Mouse (Mus musculus): ENCODE data around the gene Spp1. TPM values are rescaled to one million over a fixed set of nuclear protein-coding genes. Genes with fewer than 3 reads are reported as not detected.
A peak's percentile ranks its signal among the peaks of the same experiment; 100 is the strongest.

Spp1 gene
- polyA plus RNA-seq, 1 experiment from 2014 or later, result 12.1 TPM

GRCm38 (mm10) chr5:104466816-104467215 lies 31.9 kb downstream of the Spp1 start:
- 97% methylated on average over 16 of the region's 16 CpGs for whole genome bisulfite sequencing
- H3K36me3 ChIP-seq (ENCODE audit: control insufficient read depth, insufficient read depth), result peaks cover 15% of the 10 kb centered on the region

GRCm38 (mm10) chr5:104468586-104468985 lies 33.7 kb downstream of the Spp1 start:
- no peak for ATAC-seq
- Histone ChIP-seq H3K36me3 (ENCODE audit: control insufficient read depth, insufficient read depth) (peaks cover 18% of the 10 kb centered on the region), H3K27me3 (replicated peaks; ENCODE audit: control insufficient read depth, insufficient read depth, low read length) (no peaks in the 10 kb centered on the region), H3K4me3 (replicated peaks; ENCODE audit: low read length) (no peak overlapping the region), H3K9me3 (ENCODE audit: control insufficient read depth, low read length) (no peaks in the 10 kb centered on the region), H3K9ac (replicated peaks; ENCODE audit: low read depth, low read length) (no peak overlapping the region), H3K27ac (ENCODE audit: low read length) (no peak overlapping the region), H3K4me2 (ENCODE audit: low read length) (no peak overlapping the region), H3K4me1 (replicated peaks; ENCODE audit: control insufficient read depth, insufficient read depth, low read length) (0 out of 2 replicates have a peak, but pooled peaks cover 3% of the 10 kb centered on the region)
- 88% methylated on average over 5 of the region's 5 CpGs for WGBS

More at GRCm38 (mm10) chr5:104466816-104467215, 31.9 kb downstream of the Spp1 start:
- no peak overlapping the region for H3K27ac ChIP-seq (ENCODE audit: low read length)
- H3K9me3 ChIP-seq (ENCODE audit: control insufficient read depth, low read length), result no peaks in the 10 kb centered on the region
- no peaks in the 10 kb centered on the region for H3K27me3 ChIP-seq (replicated peaks; ENCODE audit: control insufficient read depth, insufficient read depth, low read length)
- no peak overlapping the region for H3K4me3 ChIP-seq (replicated peaks; ENCODE audit: low read length)
- no peak for ATAC-seq
- 0 out of 2 replicates have a peak, but pooled peaks cover 3% of the 10 kb centered on the region for H3K4me1 ChIP-seq (replicated peaks; ENCODE audit: control insufficient read depth, insufficient read depth, low read length)
- no peak overlapping the region for H3K4me2 ChIP-seq (ENCODE audit: low read length)
- H3K9ac ChIP-seq (replicated peaks; ENCODE audit: low read depth, low read length), result no peak overlapping the region

- Histone ChIP-seq H3K9ac (replicated peaks; ENCODE audit: low read depth, low read length) (no peak overlapping the region), H3K27ac (ENCODE audit: low read length) (0 out of 2 replicates have a peak overlapping the region, but pooled peaks have one; percentile 22), H3K9me3 (ENCODE audit: control insufficient read depth, low read length) (no peaks in the 10 kb centered on the region), H3K4me3 (replicated peaks; ENCODE audit: low read length) (no peak overlapping the region), H3K4me1 (replicated peaks; ENCODE audit: control insufficient read depth, insufficient read depth, low read length) (0 out of 2 replicates have a peak, but pooled peaks cover 3% of the 10 kb centered on the region), H3K36me3 (ENCODE audit: control insufficient read depth, insufficient read depth) (peaks cover 14% of the 10 kb centered on the region), H3K27me3 (replicated peaks; ENCODE audit: control insufficient read depth, insufficient read depth, low read length) (no peaks in the 10 kb centered on the region), H3K4me2 (ENCODE audit: low read length) (no peak overlapping the region)
- ATAC-seq, result no peak
- WGBS, result 55% methylated on average over 5 of the region's 5 CpGs
Measured at GRCm38 (mm10) chr5:104470981-104471391, 36.1 kb downstream of the Spp1 start.

GRCm38 (mm10) chr5:104472371-104472770 lies 37.5 kb downstream of the Spp1 start:
- H3K4me2 ChIP-seq (ENCODE audit: low read length), result no peak overlapping the region
- no peak overlapping the region for H3K4me3 ChIP-seq (replicated peaks; ENCODE audit: low read length)
- 95% methylated on average over 8 of the region's 8 CpGs for WGBS
- ATAC-seq, result no peak
- no peak overlapping the region for H3K27ac ChIP-seq (ENCODE audit: low read length)
- H3K36me3 ChIP-seq (ENCODE audit: control insufficient read depth, insufficient read depth), result peaks cover 13% of the 10 kb centered on the region
- H3K4me1 ChIP-seq (replicated peaks; ENCODE audit: control insufficient read depth, insufficient read depth, low read length), result 0 out of 2 replicates have a peak, but pooled peaks cover 3% of the 10 kb centered on the region
- H3K9ac ChIP-seq (replicated peaks; ENCODE audit: low read depth, low read length), result no peak overlapping the region
- H3K27me3 ChIP-seq (replicated peaks; ENCODE audit: control insufficient read depth, insufficient read depth, low read length), result no peaks in the 10 kb centered on the region
- no peaks in the 10 kb centered on the region for H3K9me3 ChIP-seq (ENCODE audit: control insufficient read depth, low read length)

GRCm38 (mm10) chr5:104480367-104480766 lies 45.4 kb downstream of the Spp1 start:
- Histone ChIP-seq H3K36me3 (ENCODE audit: control insufficient read depth, insufficient read depth) (peaks cover 42% of the 10 kb centered on the region; the same call in 1 of the 2 replicates), H3K4me1 (replicated peaks; ENCODE audit: control insufficient read depth, insufficient read depth, low read length) (peaks cover 3% of the 10 kb centered on the region; the same call in 1 of the 2 replicates), H3K9ac (replicated peaks; ENCODE audit: low read depth, low read length) (no peak overlapping the region), H3K9me3 (ENCODE audit: control insufficient read depth, low read length) (no peaks in the 10 kb centered on the region), H3K27ac (ENCODE audit: low read length) (no peak overlapping the region), H3K4me2 (ENCODE audit: low read length) (no peak overlapping the region), H3K4me3 (replicated peaks; ENCODE audit: low read length) (no peak overlapping the region), H3K27me3 (replicated peaks; ENCODE audit: control insufficient read depth, insufficient read depth, low read length) (no peaks in the 10 kb centered on the region)
- WGBS, result 91% methylated on average over 7 of the region's 7 CpGs
- no peak for ATAC-seq

GRCm38 (mm10) chr5:104482856-104483255 lies 47.9 kb downstream of the Spp1 start:
- Histone ChIP-seq H3K4me3 (replicated peaks; ENCODE audit: low read length) (no peak overlapping the region), H3K36me3 (ENCODE audit: control insufficient read depth, insufficient read depth) (peaks cover 34% of the 10 kb centered on the region; the same call in 1 of the 2 replicates), H3K9me3 (ENCODE audit: control insufficient read depth, low read length) (no peaks in the 10 kb centered on the region), H3K9ac (replicated peaks; ENCODE audit: low read depth, low read length) (no peak overlapping the region), H3K27ac (ENCODE audit: low read length) (no peak overlapping the region), H3K4me1 (replicated peaks; ENCODE audit: control insufficient read depth, insufficient read depth, low read length) (peaks cover 3% of the 10 kb centered on the region; the same call in 1 of the 2 replicates), H3K4me2 (ENCODE audit: low read length) (no peak overlapping the region), H3K27me3 (replicated peaks; ENCODE audit: control insufficient read depth, insufficient read depth, low read length) (no peaks in the 10 kb centered on the region)
- ATAC-seq, result peak; percentile 26; the same call in 1 of the 2 replicates
- 35% methylated on average over 8 of the region's 8 CpGs for WGBS

Other genes starting within 250 kb of the Spp1 start
- 0.34 and 1.4 TPM in 2 replicates for gene Dmp1, start 232.5 kb upstream of the Spp1 start, polyA plus RNA-seq (2015; fragmentation: Nextera tagmentation; extraction: Ambion mirVana)
- 0.79 and 14.0 TPM in 2 replicates for gene Ibsp, start 135.9 kb upstream of the Spp1 start, polyA plus RNA-seq (2015; fragmentation: Nextera tagmentation; extraction: Ambion mirVana)
- gene Mepe, start 109.8 kb upstream of the Spp1 start, polyA plus RNA-seq (2015; fragmentation: Nextera tagmentation; extraction: Ambion mirVana), result not detected in 2 replicates
- gene Pkd2, start 24.3 kb downstream of the Spp1 start, polyA plus RNA-seq (2015; fragmentation: Nextera tagmentation; extraction: Ambion mirVana), result 7.0 and 7.8 TPM in 2 replicates
- gene BC005561, start 73.2 kb downstream of the Spp1 start, polyA plus RNA-seq (2015; fragmentation: Nextera tagmentation; extraction: Ambion mirVana), result 11.9 and 13.4 TPM in 2 replicates